Mouse (Mus musculus) lung, adult 2 months (tissue): Measurements from ENCODE around the gene Satb2.

Experiments
- CTCF ChIP-seq: fragments of 200-500 bp; IDR thresholded peaks from 2 replicates; pipeline ENCODE4 v1.5.1; 2011; ENCODE audit warnings: mild to moderate bottlenecking, low read length, control low read depth; ENCODE audit not compliant: insufficient read depth
- POLR2A ChIP-seq: fragments of 200-500 bp; IDR thresholded peaks from 2 replicates; pipeline ENCODE4 v1.6.1; 2011; ENCODE audit warnings: low read depth, mild to moderate bottlenecking, control low read depth, low read length, borderline replicate concordance; ENCODE audit errors: extremely low read depth

GRCm38 (mm10) chr1:56806006-56806405 is 172.4 kb downstream of the Satb2 start:
- TF ChIP-seq POLR2A: no peak
- TF ChIP-seq CTCF: no peak
